Mouse (Mus musculus): Measurements from ENCODE around the gene Dnajc3. TPM values are rescaled to one million over a fixed set of nuclear protein-coding genes. Genes with fewer than 3 reads are reported as not detected.

Dnajc3 gene
- polyA plus RNA-seq, 1 experiment from 2014 or later: 23.0 TPM

GRCm38 (mm10) chr14:118934686-118935085 is 3.1 kb upstream of the Dnajc3 start:
- Histone ChIP-seq H3K27me3 (peaks cover 6% of the 10 kb centered on the region; the same call in 1 of the 2 replicates), H3K9me3 (no peaks in the 10 kb centered on the region), H3K4me3 (replicated peaks) (no peak overlapping the region), H3K4me2 (no peak overlapping the region), H3K9ac (no peak overlapping the region), H3K36me3 (replicated peaks) (no peaks in the 10 kb centered on the region), H3K27ac (no peak overlapping the region), H3K4me1 (peaks cover 14% of the 10 kb centered on the region)
- no peak for ATAC-seq (ENCODE audit: low FRiP score)
- WGBS: 91% methylated on average over 9 of the region's 9 CpGs

DNA sequence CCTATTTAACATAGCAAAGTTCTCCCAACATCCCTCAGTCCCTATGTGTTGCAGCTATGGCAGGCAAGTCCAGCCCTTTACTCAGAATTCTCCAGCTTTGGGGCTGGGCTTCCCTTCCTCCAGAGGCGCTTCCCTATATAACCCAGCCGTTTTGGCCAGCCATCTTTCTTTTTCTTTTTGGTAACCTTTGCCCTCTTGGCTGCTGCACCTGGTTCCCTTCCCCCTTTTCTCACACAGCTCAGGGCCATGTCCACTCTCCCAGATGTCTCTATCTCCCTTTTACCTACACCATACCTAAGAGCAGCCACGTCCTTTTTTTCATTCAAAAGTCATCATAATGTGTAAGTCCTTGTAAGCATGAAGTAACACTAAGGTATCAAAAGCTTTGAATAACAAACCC is 1.5 kb upstream of the Dnajc3 start:
- H3K9ac ChIP-seq: no peak overlapping the region
- WGBS: 60% methylated on average over 3 of the region's 3 CpGs
- no peak overlapping the region for H3K4me3 ChIP-seq (replicated peaks)
- H3K4me2 ChIP-seq: no peak overlapping the region
- peaks cover 6% of the 10 kb centered on the region; the same call in 1 of the 2 replicates for H3K27me3 ChIP-seq
- no peaks in the 10 kb centered on the region for H3K9me3 ChIP-seq
- no peak for ATAC-seq (ENCODE audit: low FRiP score)
- peaks cover 17% of the 10 kb centered on the region for H3K4me1 ChIP-seq
- no peaks in the 10 kb centered on the region for H3K36me3 ChIP-seq (replicated peaks)
- H3K27ac ChIP-seq: no peak overlapping the region

DNA sequence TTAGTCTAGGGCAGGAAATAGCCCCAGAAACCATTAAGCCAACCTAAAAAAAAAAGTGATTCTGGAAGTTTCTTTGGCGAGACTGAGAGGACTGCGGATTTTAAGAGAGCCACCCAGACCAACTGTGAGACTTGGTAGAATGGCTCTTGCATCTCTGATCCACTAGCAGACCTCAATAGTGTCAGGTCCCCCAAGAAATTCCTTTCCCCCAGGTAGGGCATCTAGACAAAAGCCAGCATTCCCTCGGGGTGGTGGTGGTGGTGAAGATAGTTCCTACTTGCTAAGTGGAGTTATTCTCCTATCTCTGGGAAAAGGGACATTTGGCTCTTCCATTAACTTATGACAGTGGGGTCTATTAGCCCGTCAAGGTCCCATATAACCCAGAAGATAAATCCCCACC is 824 bp upstream of the Dnajc3 start:
- no peaks in the 10 kb centered on the region for H3K9me3 ChIP-seq
- H3K27ac ChIP-seq: peak overlapping the region; percentile 77; the same call in 1 of the 2 replicates
- peak overlapping the region; percentile 98 for H3K4me3 ChIP-seq (replicated peaks)
- no peak for ATAC-seq (ENCODE audit: low FRiP score)
- peak overlapping the region; percentile 71 for H3K4me2 ChIP-seq
- 37% methylated on average over 4 of the region's 4 CpGs for WGBS
- H3K27me3 ChIP-seq: peaks cover 6% of the 10 kb centered on the region; the same call in 1 of the 2 replicates
- H3K9ac ChIP-seq: peak overlapping the region; percentile 66
- peaks cover 20% of the 10 kb centered on the region for H3K4me1 ChIP-seq
- H3K36me3 ChIP-seq (replicated peaks): no peaks in the 10 kb centered on the region

- ATAC-seq (ENCODE audit: low FRiP score): no peak
- H3K36me3 ChIP-seq (replicated peaks): no peaks in the 10 kb centered on the region
- no peak overlapping the region for H3K27ac ChIP-seq
- H3K4me1 ChIP-seq: peaks cover 23% of the 10 kb centered on the region
- H3K9ac ChIP-seq: peak overlapping the region; percentile 98
- 2% methylated on average over 7 of the region's 7 CpGs for WGBS
- H3K4me3 ChIP-seq (replicated peaks): peak overlapping the region; percentile 98
- H3K9me3 ChIP-seq: no peaks in the 10 kb centered on the region
- peak overlapping the region; percentile 68 for H3K4me2 ChIP-seq
- H3K27me3 ChIP-seq: peaks cover 3% of the 10 kb centered on the region; the same call in 1 of the 2 replicates
Observed at GRCm38 (mm10) chr14:118938551-118938950, 775 bp downstream of the Dnajc3 start.

DNA sequence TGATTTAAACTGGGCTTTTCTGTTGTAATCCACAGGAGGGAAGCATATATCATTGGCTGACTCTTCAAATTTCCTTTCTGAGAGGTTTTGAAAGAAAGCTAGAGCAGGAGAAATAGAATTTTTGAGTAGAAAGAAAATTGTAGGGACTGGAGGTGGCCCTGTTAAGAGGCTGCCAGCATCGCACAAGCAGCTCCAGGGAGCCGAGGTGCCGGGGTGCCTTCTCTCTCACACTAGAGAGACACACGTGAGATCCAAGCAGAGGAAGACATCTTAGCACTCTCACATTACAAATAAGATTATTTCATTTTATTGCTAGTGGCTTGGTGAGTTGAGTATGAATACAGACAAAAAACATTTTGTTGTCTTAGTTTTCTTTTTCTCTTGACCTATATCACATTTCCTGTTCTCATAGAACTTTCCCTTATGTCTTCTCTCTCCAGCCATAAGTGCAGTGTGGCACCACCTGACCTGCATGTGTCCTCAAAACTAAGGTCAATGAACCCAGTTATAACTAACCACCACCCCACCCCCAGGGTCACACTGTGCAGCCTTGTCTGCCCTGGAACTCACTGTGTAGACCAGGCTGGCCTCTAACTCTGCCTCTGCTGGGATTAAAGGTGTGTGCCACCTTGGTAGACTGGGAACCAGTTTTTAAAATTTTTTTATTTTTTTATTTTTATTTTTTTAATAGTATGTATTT is 3.2 kb downstream of the Dnajc3 start:
- no peaks in the 10 kb centered on the region for H3K36me3 ChIP-seq (replicated peaks)
- H3K27me3 ChIP-seq: peaks cover 3% of the 10 kb centered on the region; the same call in 1 of the 2 replicates
- no peak overlapping the region; the same call in 1 of the 2 replicates for H3K4me2 ChIP-seq
- H3K9me3 ChIP-seq: no peaks in the 10 kb centered on the region
- no peak overlapping the region for H3K9ac ChIP-seq
- H3K27ac ChIP-seq: no peak overlapping the region
- 79% methylated on average over 4 of the region's 4 CpGs for WGBS
- H3K4me3 ChIP-seq (replicated peaks): no peak overlapping the region
- no peak for ATAC-seq (ENCODE audit: low FRiP score)
- peaks cover 23% of the 10 kb centered on the region for H3K4me1 ChIP-seq

GRCm38 (mm10) chr14:118942076-118942475 is 4.3 kb downstream of the Dnajc3 start:
- H3K27me3 ChIP-seq: no peaks in the 10 kb centered on the region
- no peak overlapping the region for H3K27ac ChIP-seq
- H3K4me1 ChIP-seq: peaks cover 20% of the 10 kb centered on the region
- H3K4me3 ChIP-seq (replicated peaks): no peak overlapping the region
- H3K9me3 ChIP-seq: no peaks in the 10 kb centered on the region
- H3K9ac ChIP-seq: no peak overlapping the region
- no peak overlapping the region for H3K4me2 ChIP-seq
- no peak for ATAC-seq (ENCODE audit: low FRiP score)
- 36% methylated on average over 12 of the region's 12 CpGs for WGBS
- H3K36me3 ChIP-seq (replicated peaks): no peaks in the 10 kb centered on the region

- Histone ChIP-seq H3K4me1 (peaks cover 9% of the 10 kb centered on the region), H3K4me3 (replicated peaks) (no peak overlapping the region), H3K4me2 (no peak overlapping the region), H3K9me3 (no peaks in the 10 kb centered on the region), H3K27ac (no peak overlapping the region), H3K27me3 (no peaks in the 10 kb centered on the region), H3K36me3 (replicated peaks) (no peaks in the 10 kb centered on the region), H3K9ac (no peak overlapping the region)
- whole genome bisulfite sequencing: 81% methylated on average over 2 of the region's 2 CpGs
- ATAC-seq (ENCODE audit: low FRiP score): no peak
Observed at GRCm38 (mm10) chr14:118944702-118945101, 6.9 kb downstream of the Dnajc3 start.

- Histone ChIP-seq H3K4me1 (no peaks in the 10 kb centered on the region; the same call in 1 of the 2 replicates), H3K4me3 (replicated peaks) (no peak overlapping the region), H3K27me3 (no peaks in the 10 kb centered on the region), H3K27ac (no peak overlapping the region), H3K9me3 (no peaks in the 10 kb centered on the region), H3K9ac (no peak overlapping the region), H3K36me3 (replicated peaks) (peaks cover 6% of the 10 kb centered on the region), H3K4me2 (no peak overlapping the region)
- no peak for ATAC-seq (ENCODE audit: low FRiP score)
- 90% methylated on average over 1 of the region's 1 CpGs for WGBS
Observed at GRCm38 (mm10) chr14:118948841-118949240, 11.1 kb downstream of the Dnajc3 start.

DNA sequence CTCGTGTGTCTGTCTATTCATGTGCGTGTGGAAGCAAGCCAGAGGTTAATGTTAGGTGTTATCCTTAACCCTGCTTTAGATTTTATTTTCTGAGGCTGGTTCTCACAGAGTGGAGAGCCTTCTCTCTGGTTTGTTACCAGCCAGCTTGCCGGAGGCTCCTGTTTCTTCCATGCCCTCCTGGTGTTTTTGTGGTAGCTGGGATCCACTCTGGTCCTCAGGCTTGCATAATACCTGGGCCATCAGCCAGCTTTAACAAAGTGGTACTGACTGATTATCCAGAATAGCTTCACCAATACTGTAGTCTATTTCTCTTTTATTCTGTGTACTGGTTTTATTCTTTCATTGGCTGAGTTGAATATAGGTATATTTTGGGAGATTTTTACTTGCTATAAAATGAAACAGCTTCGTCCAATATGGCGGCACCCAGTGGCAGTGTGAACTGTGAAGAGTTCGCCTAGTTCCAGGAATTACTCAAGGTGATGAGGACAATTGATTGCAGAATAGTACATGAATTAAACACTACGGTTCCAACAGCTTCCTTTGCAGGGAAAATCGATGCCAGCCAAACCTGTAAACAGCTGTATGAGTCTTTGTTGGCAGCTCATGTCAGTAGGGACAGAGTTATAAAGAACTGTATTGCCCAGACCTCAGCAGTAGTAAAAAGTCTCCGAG is 14.3 kb downstream of the Dnajc3 start:
- Histone ChIP-seq H3K27ac (no peak overlapping the region), H3K27me3 (no peaks in the 10 kb centered on the region), H3K4me1 (no peaks in the 10 kb centered on the region), H3K9ac (no peak overlapping the region), H3K4me3 (replicated peaks) (no peak overlapping the region), H3K36me3 (replicated peaks) (peaks cover 21% of the 10 kb centered on the region), H3K4me2 (no peak overlapping the region), H3K9me3 (no peaks in the 10 kb centered on the region)
- ATAC-seq (ENCODE audit: low FRiP score): no peak
- 93% methylated on average over 9 of the region's 9 CpGs for WGBS

DNA sequence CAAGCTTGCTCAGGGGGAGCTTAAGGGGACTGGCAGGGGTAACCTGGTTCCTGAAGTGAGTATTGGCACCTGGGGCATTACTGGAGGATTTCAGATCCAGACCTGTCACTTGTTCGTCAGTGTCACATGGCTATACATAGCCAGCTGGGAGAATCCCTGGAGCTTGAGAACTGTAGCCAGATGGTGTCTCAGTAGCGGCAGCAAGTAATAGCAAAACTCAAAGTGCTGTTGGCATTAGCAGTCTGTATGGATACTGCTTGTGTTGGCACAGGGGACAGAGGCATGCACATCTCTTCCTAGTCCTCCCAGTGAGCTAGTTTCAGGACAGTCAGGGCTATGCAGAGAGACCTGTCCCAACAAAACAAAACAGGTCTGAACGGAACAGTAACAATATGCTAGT is 20.2 kb downstream of the Dnajc3 start:
- Histone ChIP-seq H3K4me3 (replicated peaks) (no peak overlapping the region), H3K27me3 (no peaks in the 10 kb centered on the region), H3K27ac (no peak overlapping the region), H3K9me3 (no peaks in the 10 kb centered on the region), H3K36me3 (replicated peaks) (peaks cover 53% of the 10 kb centered on the region), H3K4me2 (no peak overlapping the region), H3K9ac (no peak overlapping the region), H3K4me1 (no peaks in the 10 kb centered on the region)
- no peak for ATAC-seq (ENCODE audit: low FRiP score)
- WGBS: 94% methylated on average over 3 of the region's 3 CpGs

DNA sequence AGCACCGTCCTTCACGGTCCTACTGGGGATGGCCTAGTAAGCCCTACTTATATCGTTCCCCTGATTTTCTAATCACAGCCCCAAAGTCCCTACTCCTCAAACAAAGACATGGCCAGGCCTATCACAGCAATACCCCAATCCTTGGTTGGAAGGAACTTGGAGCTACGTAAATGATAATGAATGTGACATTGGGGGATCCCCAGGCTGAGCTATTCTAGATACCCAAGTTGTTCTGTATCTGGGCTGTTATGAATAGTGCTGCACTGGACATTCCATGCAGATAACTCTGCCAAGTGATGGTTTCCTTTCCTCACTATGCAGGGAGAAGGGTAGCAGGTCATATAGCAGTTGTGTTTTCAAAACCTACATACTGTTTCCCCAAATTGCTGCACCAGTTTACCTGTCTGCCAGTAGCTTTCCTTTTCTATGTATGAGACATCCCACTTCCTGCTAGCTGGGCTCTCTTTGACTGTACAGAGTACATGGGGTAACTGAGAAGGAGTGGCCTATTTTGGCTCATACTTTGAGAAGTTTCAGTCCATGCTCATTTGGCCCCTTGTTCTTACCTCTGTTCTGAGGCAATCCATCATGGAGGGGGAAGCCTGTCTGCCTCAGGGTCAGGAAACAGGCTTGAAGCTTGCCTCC is 27.7 kb downstream of the Dnajc3 start:
- H3K4me1 ChIP-seq: no peaks in the 10 kb centered on the region
- peaks cover 28% of the 10 kb centered on the region for H3K36me3 ChIP-seq (replicated peaks)

DNA sequence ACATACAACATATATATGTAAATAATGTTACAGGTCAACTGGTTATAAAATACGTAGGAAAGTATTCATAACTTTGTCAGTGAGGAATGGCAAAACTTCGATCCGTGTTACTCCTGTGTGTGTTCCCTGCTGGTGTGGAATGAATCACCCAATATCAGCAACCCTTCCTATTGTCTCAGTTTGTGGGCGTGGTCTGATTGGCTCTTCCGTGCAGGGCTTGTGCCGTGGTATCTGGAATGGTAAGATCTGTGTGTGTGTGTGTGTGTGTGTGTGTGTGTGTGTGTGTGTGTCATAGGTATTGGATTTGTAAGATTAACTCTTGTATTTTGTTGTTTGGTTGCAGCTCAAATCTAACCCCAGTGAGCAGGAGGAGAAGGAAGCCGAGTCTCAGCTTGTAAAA is 29.9 kb downstream of the Dnajc3 start:
- H3K4me2 ChIP-seq: no peak overlapping the region
- no peak overlapping the region for H3K9ac ChIP-seq
- 91% methylated on average over 7 of the region's 7 CpGs for WGBS
- no peaks in the 10 kb centered on the region for H3K9me3 ChIP-seq
- ATAC-seq (ENCODE audit: low FRiP score): no peak
- no peak overlapping the region for H3K27ac ChIP-seq
- peaks cover 37% of the 10 kb centered on the region for H3K36me3 ChIP-seq (replicated peaks)
- no peaks in the 10 kb centered on the region for H3K4me1 ChIP-seq
- no peak overlapping the region for H3K4me3 ChIP-seq (replicated peaks)
- H3K27me3 ChIP-seq: no peaks in the 10 kb centered on the region

More for the DNA sequence above, 27.7 kb downstream of the Dnajc3 start:
- H3K9ac ChIP-seq: no peak overlapping the region
- H3K9me3 ChIP-seq: no peaks in the 10 kb centered on the region
- no peaks in the 10 kb centered on the region for H3K27me3 ChIP-seq
- no peak for ATAC-seq (ENCODE audit: low FRiP score)
- WGBS: 96% methylated on average over 4 of the region's 4 CpGs
- H3K27ac ChIP-seq: no peak overlapping the region
- no peak overlapping the region for H3K4me3 ChIP-seq (replicated peaks)
- H3K4me2 ChIP-seq: no peak overlapping the region
